Mouse (Mus musculus): Measurements from ENCODE around the gene Ank2.

Ank2 gene

GRCm38 (mm10) chr3:127362611-127363393 lies 136.3 kb downstream of the Ank2 start:
- in situ Hi-C loops (cut with MseI, MboI): no loop called here

- in situ Hi-C loops (cut with MseI, MboI): no loop called here
These were observed 137.3 kb downstream of the Ank2 start for GRCm38 (mm10) chr3:127361846-127362245.

- in situ Hi-C loops (cut with MseI, MboI): no loop called here
These were observed 137.8 kb downstream of the Ank2 start for GRCm38 (mm10) chr3:127361384-127361783.

GRCm38 (mm10) chr3:127355252-127355651 lies 143.9 kb downstream of the Ank2 start:
- in situ Hi-C loops (cut with MseI, MboI): no loop called here

GRCm38 (mm10) chr3:127350602-127351362 lies 148.4 kb downstream of the Ank2 start:
- in situ Hi-C loops (cut with MseI, MboI): no loop called here

- in situ Hi-C loops (cut with MseI, MboI): no loop called here
These were observed 150.2 kb downstream of the Ank2 start for GRCm38 (mm10) chr3:127348926-127349325.

- in situ Hi-C loops (cut with MseI, MboI): no loop called here
These were observed 153.2 kb downstream of the Ank2 start for GRCm38 (mm10) chr3:127345860-127346459.

- in situ Hi-C loops (cut with MseI, MboI): no loop called here
These were observed 157.8 kb downstream of the Ank2 start for GRCm38 (mm10) chr3:127341300-127341699.

- in situ Hi-C loops (cut with MseI, MboI): no loop called here
These were observed 164.3 kb downstream of the Ank2 start for GRCm38 (mm10) chr3:127334876-127335275.

- in situ Hi-C loops (cut with MseI, MboI): no loop called here
These were observed 167.6 kb downstream of the Ank2 start for GRCm38 (mm10) chr3:127331562-127331961.

GRCm38 (mm10) chr3:127326355-127326754 lies 172.8 kb downstream of the Ank2 start:
- in situ Hi-C loops (cut with MseI, MboI): loop anchor here (5.0 to 10.0 kb wide), 3 partner anchors 98 to 218 kb away; no protein-coding TSS in a partner anchor

- in situ Hi-C loops (cut with MseI, MboI): loop anchor here (10.0 to 25.0 kb wide), 3 partner anchors 102 to 222 kb away; no protein-coding TSS in a partner anchor
These were observed 176.3 kb downstream of the Ank2 start for GRCm38 (mm10) chr3:127322870-127323269.

GRCm38 (mm10) chr3:127321645-127322044 lies 177.5 kb downstream of the Ank2 start:
- in situ Hi-C loops (cut with MseI, MboI): loop anchor here (10.0 to 25.0 kb wide), 3 partner anchors 103 to 223 kb away; no protein-coding TSS in a partner anchor

GRCm38 (mm10) chr3:127321031-127321430 lies 178.1 kb downstream of the Ank2 start:
- in situ Hi-C loops (cut with MseI, MboI): loop anchor here (10.0 to 25.0 kb wide), 3 partner anchors 104 to 224 kb away; no protein-coding TSS in a partner anchor

GRCm38 (mm10) chr3:127320311-127320710 lies 178.8 kb downstream of the Ank2 start:
- in situ Hi-C loops (cut with MseI, MboI): loop anchor here (10.0 to 25.0 kb wide), 3 partner anchors 104 to 224 kb away; no protein-coding TSS in a partner anchor

- in situ Hi-C loops (cut with MseI, MboI): loop anchor here in 1 of 2 experiments (25.0 kb wide), 1 partner anchor 220 kb away; no protein-coding TSS in a partner anchor
These were observed 181.5 kb downstream of the Ank2 start for GRCm38 (mm10) chr3:127317641-127318040.

GRCm38 (mm10) chr3:127316717-127317116 lies 182.4 kb downstream of the Ank2 start:
- in situ Hi-C loops (cut with MseI, MboI): loop anchor here in 1 of 2 experiments (25.0 kb wide), 1 partner anchor 221 kb away; no protein-coding TSS in a partner anchor

GRCm38 (mm10) chr3:127311521-127311920 lies 187.6 kb downstream of the Ank2 start:
- in situ Hi-C loops (cut with MseI, MboI): loop anchor here in 1 of 2 experiments (25.0 kb wide), 1 partner anchor 226 kb away; no protein-coding TSS in a partner anchor

- in situ Hi-C loops (cut with MseI, MboI): loop anchor here in 1 of 2 experiments (25.0 kb wide), 1 partner anchor 227 kb away; no protein-coding TSS in a partner anchor
These were observed 189.1 kb downstream of the Ank2 start for GRCm38 (mm10) chr3:127310079-127310478.

GRCm38 (mm10) chr3:127303957-127304553 lies 195.1 kb downstream of the Ank2 start:
- in situ Hi-C loops (cut with MseI, MboI): loop anchor here in 1 of 2 experiments (25.0 kb wide), 1 partner anchor 233 kb away; no protein-coding TSS in a partner anchor

- in situ Hi-C loops (cut with MseI, MboI): loop anchor here in 1 of 2 experiments (25.0 kb wide), 1 partner anchor 234 kb away; no protein-coding TSS in a partner anchor
These were observed 196.1 kb downstream of the Ank2 start for GRCm38 (mm10) chr3:127303041-127303440.
